Mouse (Mus musculus) sigmoid colon, adult 10 weeks (tissue): Measurements from ENCODE around the gene Tmco5b. TPM values are rescaled to one million over a fixed set of nuclear protein-coding genes. Genes with fewer than 3 reads are reported as not detected.

Source experiments
- polyA plus RNA-seq: library from polyadenylated mRNA; stranded (reverse); fragments of 350-450 nt; fragmentation: Illumina TruSeq; extraction: RNeasy Lipid Tissue Mini Kit (QIAGEN cat#74804); gene quantifications from one replicate; pipeline ENCODE4 v1.2.3, GENCODE M21; 2014; ENCODE audit warnings: low read depth, low replicate concordance

Tmco5b gene
- polyA plus RNA-seq, result not detected

GRCm38 (mm10) chr2:113285432-113285831 is at the start of gene Tmco5b:
Gene Tmco5b (plus strand): TSS chr2:113285732.

Other genes starting within 250 kb of the Tmco5b start
- gene Ryr3, start 68.6 kb upstream of the Tmco5b start, polyA plus RNA-seq, result 3.8 TPM
- 32.6 TPM for gene Fmn1, start 42.0 kb downstream of the Tmco5b start, polyA plus RNA-seq